Mouse (Mus musculus) cerebellum, adult 2 months (tissue): Measurements from ENCODE around the gene Spag7. TPM values are rescaled to one million over a fixed set of nuclear protein-coding genes. Genes with fewer than 3 reads are reported as not detected.

Source experiments
- DNase-seq, 2 experiments: peaks; one replicate each; pipeline ENCODE4 v3.0.0; 2021
- H3K27ac ChIP-seq: fragments of 200-500 bp; 2 replicates; pipeline ENCODE4 v1.5.1; 2012; ENCODE audit warnings: low read length, control low read depth, inconsistent platforms; ENCODE audit not compliant: insufficient read depth
- H3K27me3 ChIP-seq: fragments of 200-500 bp; 2 replicates; pipeline ENCODE4 v1.6.1; 2012; ENCODE audit warnings: inconsistent platforms, mild to moderate bottlenecking, low read length, moderate library complexity; ENCODE audit not compliant: control insufficient read depth, insufficient read depth
- H3K4me1 ChIP-seq: fragments of 200-500 bp; 2 replicates; pipeline ENCODE4 v1.6.1; 2011; ENCODE audit warnings: low read length; ENCODE audit not compliant: control insufficient read depth, insufficient read depth
- H3K4me3 ChIP-seq: fragments of 200-500 bp; replicated peaks from 2 replicates; pipeline ENCODE3; 2011; ENCODE audit warnings: mild to moderate bottlenecking, low read depth, low read length, control low read depth; ENCODE audit not compliant: insufficient read depth
- CTCF ChIP-seq: fragments of 200-500 bp; IDR thresholded peaks from 2 replicates; pipeline ENCODE4 v1.5.1; 2011; ENCODE audit warnings: low read depth, mild to moderate bottlenecking, control low read depth, low read length, moderate library complexity, borderline replicate concordance; ENCODE audit not compliant: insufficient read depth
- POLR2A ChIP-seq: fragments of 200-500 bp; IDR thresholded peaks from 2 replicates; pipeline ENCODE4 v1.6.1; 2011; ENCODE audit warnings: low read length, control low read depth, borderline replicate concordance; ENCODE audit not compliant: insufficient read depth
- WGBS: fragments of 180-500 bp; shearing (Covaris S2); methylation state at CpG from one replicate; pipeline ENCODE4 v1.1.7; 2018; 5-methylcytosine and 5-hydroxymethylcytosine counted together
- polyA plus RNA-seq: library from polyadenylated mRNA; depleted of rRNA; stranded (reverse); fragments of >200 nt; gene quantifications from 2 replicates; pipeline ENCODE4 v1.2.3, GENCODE M21; 2012; rRNA removed

Spag7 gene
- polyA plus RNA-seq, 1 experiment = 93.2 TPM

- Histone ChIP-seq H3K4me3 (no peak overlapping the region), H3K4me1 (no peaks in the 10 kb centered on the region), H3K27ac (no peak overlapping the region), H3K27me3 (no peaks in the 10 kb centered on the region)
- no peak for TF ChIP-seq CTCF
- TF ChIP-seq POLR2A = no peak
- no peak for DNase-seq
- 68% methylated on average over 2 of the region's 2 CpGs for WGBS
Measured at GRCm38 (mm10) chr11:70628431-70628830, 40.8 kb downstream of the Spag7 start.

GRCm38 (mm10) chr11:70626877-70627276 is 42.3 kb downstream of the Spag7 start:
- no peak for TF ChIP-seq CTCF
- no peak for TF ChIP-seq POLR2A
- Histone ChIP-seq H3K27ac (no peak overlapping the region), H3K4me3 (no peak overlapping the region), H3K4me1 (no peaks in the 10 kb centered on the region), H3K27me3 (no peaks in the 10 kb centered on the region)
- DNase-seq = no peak
- WGBS = 76% methylated on average over 4 of the region's 4 CpGs

- H3K27me3 ChIP-seq = no peaks in the 10 kb centered on the region
- no peaks in the 10 kb centered on the region for H3K4me1 ChIP-seq
- TF ChIP-seq CTCF = peak; percentile 64
- no peak for TF ChIP-seq POLR2A
- no peak for DNase-seq
- no peak overlapping the region for H3K4me3 ChIP-seq
- no peak overlapping the region for H3K27ac ChIP-seq
- 23% methylated on average over 4 of the region's 4 CpGs for WGBS
Measured at GRCm38 (mm10) chr11:70625473-70625872, 43.7 kb downstream of the Spag7 start.

GRCm38 (mm10) chr11:70623053-70623742 is 46.0 kb downstream of the Spag7 start:
- H3K27me3 ChIP-seq = no peaks in the 10 kb centered on the region

DNA sequence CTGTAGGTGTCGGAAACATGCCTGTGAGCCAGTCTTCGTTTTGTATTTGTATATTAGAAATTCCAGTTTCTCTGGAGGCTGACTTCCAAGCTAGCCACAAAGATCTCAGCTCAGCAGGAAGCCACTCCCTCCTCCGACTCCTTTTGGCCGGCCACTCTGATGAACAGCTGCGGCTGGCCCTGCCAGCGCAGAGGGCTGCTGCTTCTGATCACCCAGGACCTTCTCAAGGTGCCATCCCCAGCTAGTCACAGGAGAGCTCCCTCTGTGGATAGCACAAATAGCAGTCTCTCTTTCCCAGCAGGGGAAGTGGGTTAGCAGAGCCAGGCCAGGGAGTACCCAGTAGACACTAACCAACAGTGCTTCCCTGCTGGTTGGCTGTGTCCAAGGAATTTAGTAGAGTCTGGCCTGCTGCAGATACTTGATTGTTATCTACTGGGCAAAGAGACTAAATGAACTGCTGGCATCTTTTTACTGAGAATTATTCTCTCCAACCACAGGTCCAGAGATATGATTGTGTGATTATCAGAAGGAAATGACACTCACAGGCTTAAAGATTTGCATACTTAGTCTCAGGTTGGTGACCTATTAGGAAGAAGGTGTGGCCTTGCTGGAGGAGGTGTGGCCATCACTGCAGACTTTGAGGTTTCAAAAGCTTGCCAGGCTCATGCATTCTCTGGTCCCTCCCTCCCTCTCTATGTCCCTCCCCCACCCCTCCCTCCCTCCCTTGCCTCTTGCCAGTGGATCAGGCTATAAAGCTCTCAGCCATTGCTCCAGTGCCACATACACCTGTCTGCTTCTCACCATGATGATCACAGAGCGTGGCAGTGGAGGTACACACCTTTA is 47.0 kb downstream of the Spag7 start:
- WGBS = 22% methylated on average over 7 of the region's 7 CpGs
- Histone ChIP-seq H3K4me1 (no peaks in the 10 kb centered on the region), H3K27ac (no peak overlapping the region), H3K4me3 (no peak overlapping the region), H3K27me3 (no peaks in the 10 kb centered on the region)
- TF ChIP-seq POLR2A (no peak), CTCF (no peak)
- no peak for DNase-seq

More at GRCm38 (mm10) chr11:70623053-70623742, 46.0 kb downstream of the Spag7 start:
- 71% methylated on average over 10 of the region's 10 CpGs for WGBS
- TF ChIP-seq POLR2A (no peak), CTCF (no peak)
- no peak for DNase-seq
- no peak overlapping the region for H3K4me3 ChIP-seq
- no peak overlapping the region for H3K27ac ChIP-seq
- no peaks in the 10 kb centered on the region for H3K4me1 ChIP-seq

DNA sequence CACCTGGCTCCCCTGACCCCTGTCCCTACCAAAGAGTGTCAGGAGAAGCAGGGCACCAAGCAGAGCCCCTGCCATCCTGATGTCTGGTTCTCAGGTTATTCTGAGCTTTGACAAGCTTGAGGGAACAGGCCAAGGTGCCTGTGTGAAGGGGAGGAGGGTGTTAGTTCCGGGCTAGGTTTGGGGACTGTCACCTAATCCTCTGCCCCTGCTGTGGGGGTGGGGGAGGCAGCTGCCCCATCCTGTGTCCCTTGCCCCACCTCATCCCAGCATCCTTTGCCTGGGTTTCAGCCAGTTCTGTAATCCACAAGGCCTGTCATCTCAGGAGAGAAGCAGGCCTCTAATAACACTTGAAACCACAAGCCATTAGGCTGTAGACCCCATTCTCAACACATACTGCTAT is 50.1 kb downstream of the Spag7 start, which contains the start of gene Chrne:
TSS of gene Chrne (minus strand) at position 116 of the 400 bp plus-strand sequence.
- 38% methylated on average over 1 of the region's 1 CpGs for WGBS
- Histone ChIP-seq H3K27ac (no peak within 1 kb of the TSS), H3K4me3 (no peak within 1 kb of the TSS), H3K27me3 (no peaks in the 10 kb centered on the region), H3K4me1 (peaks cover 4% of the 10 kb centered on the region; the same call in 1 of the 2 replicates)
- no peak for DNase-seq
- TF ChIP-seq CTCF (no peak), POLR2A (no peak)

GRCm38 (mm10) chr11:70615516-70616093 is 53.6 kb downstream of the Spag7 start, which contains the start of gene 4930544D05Rik:
Gene 4930544D05Rik (plus strand): TSS chr11:70615848.
- 10% methylated on average over 21 of the region's 21 CpGs for WGBS
- no peaks in the 10 kb centered on the region for H3K27me3 ChIP-seq
- H3K4me1 ChIP-seq = peaks cover 4% of the 10 kb centered on the region; the same call in 1 of the 2 replicates
- TF ChIP-seq POLR2A (no peak), CTCF (no peak)
- no peak within 1 kb of the TSS for H3K27ac ChIP-seq
- DNase-seq = no peak
- peak within 1 kb of the TSS; percentile 39 for H3K4me3 ChIP-seq

DNA sequence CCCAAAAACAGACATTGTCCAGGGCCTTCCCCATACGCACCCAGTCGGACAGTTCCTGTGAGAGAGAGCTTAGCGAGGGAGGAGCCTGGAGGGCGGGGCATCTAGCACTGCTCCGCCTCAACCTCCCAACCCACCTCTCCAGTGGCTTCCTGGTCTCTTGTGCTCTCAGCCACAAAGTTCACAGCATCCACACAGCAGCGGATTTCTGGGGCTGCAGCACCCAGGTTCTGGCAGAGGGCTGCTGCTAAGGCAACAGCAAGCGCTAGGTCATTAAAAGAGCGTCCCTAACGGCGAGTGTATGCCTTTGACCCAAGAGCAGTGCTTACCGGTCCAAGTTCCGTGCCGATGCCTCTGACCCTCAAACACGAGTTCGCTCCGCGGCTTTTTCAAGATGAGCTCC is 54.1 kb downstream of the Spag7 start:
- 4% methylated on average over 17 of the region's 17 CpGs for WGBS
- Histone ChIP-seq H3K27ac (no peak overlapping the region), H3K4me1 (peaks cover 4% of the 10 kb centered on the region; the same call in 1 of the 2 replicates), H3K4me3 (peak overlapping the region; percentile 39), H3K27me3 (no peaks in the 10 kb centered on the region)
- peak in 1 of 2 experiments; percentile 28 for DNase-seq
- TF ChIP-seq POLR2A = no peak
- TF ChIP-seq CTCF = no peak

Other genes with a start within 250 kb of the Spag7 start
- 70.5 and 79.7 TPM in 2 replicates for gene Arrb2, start 236.8 kb downstream of the Spag7 start, polyA plus RNA-seq
- gene Med11, start 217.5 kb downstream of the Spag7 start, polyA plus RNA-seq = 20.4 and 20.5 TPM in 2 replicates
- gene Zmynd15, start 210.0 kb downstream of the Spag7 start, polyA plus RNA-seq = 0.21 and 0.25 TPM in 2 replicates
- gene Cxcl16, start 209.4 kb downstream of the Spag7 start, polyA plus RNA-seq = 1.8 and 2.6 TPM in 2 replicates
- gene Tm4sf5, start 164.2 kb downstream of the Spag7 start, polyA plus RNA-seq = 0.54 TPM in 2 replicates
- 0.30 TPM in 1 of 2 replicates, not detected in the other for gene Vmo1, start 154.8 kb downstream of the Spag7 start, polyA plus RNA-seq
- 0.11 TPM in 1 of 2 replicates, not detected in the other for gene Gltpd2, start 150.2 kb downstream of the Spag7 start, polyA plus RNA-seq
- gene Psmb6, start 144.0 kb downstream of the Spag7 start, polyA plus RNA-seq = 319 TPM in 2 replicates
- not detected in 2 replicates for gene Gm40193, start 136.5 kb downstream of the Spag7 start, polyA plus RNA-seq
- gene Pld2, start 129.4 kb downstream of the Spag7 start, polyA plus RNA-seq = 19.2 and 21.3 TPM in 2 replicates
- gene Mink1, start 106.5 kb downstream of the Spag7 start, polyA plus RNA-seq = 222 and 224 TPM in 2 replicates
- not detected in 2 replicates for gene 4930544D05Rik, start 53.6 kb downstream of the Spag7 start, polyA plus RNA-seq
- gene Chrne, start 50.2 kb downstream of the Spag7 start, polyA plus RNA-seq = 0.10 and 0.25 TPM in 2 replicates
- gene Gp1ba, start 30.3 kb downstream of the Spag7 start, polyA plus RNA-seq = not detected in 2 replicates
- gene Rnf167, start 22.2 kb downstream of the Spag7 start, polyA plus RNA-seq = 143 and 152 TPM in 2 replicates
- gene Slc25a11, start 21.9 kb downstream of the Spag7 start, polyA plus RNA-seq = 184 and 191 TPM in 2 replicates
- gene Pfn1, start 14.8 kb downstream of the Spag7 start, polyA plus RNA-seq = 289 and 305 TPM in 2 replicates
- gene Eno3, start 12.2 kb downstream of the Spag7 start, polyA plus RNA-seq = 35.0 and 35.9 TPM in 2 replicates
- 108 TPM in 2 replicates for gene Camta2, start 18.7 kb upstream of the Spag7 start, polyA plus RNA-seq
- gene Inca1, start 30.7 kb upstream of the Spag7 start, polyA plus RNA-seq = 4.0 and 4.6 TPM in 2 replicates
- gene Kif1c, start 31.1 kb upstream of the Spag7 start, polyA plus RNA-seq = 55.9 and 65.6 TPM in 2 replicates
- gene Zfp3, start 94.8 kb upstream of the Spag7 start, polyA plus RNA-seq = 10.4 and 11.1 TPM in 2 replicates
- gene Scimp, start 143.2 kb upstream of the Spag7 start, polyA plus RNA-seq = 0.10 TPM in 1 of 2 replicates, not detected in the other
- 35.4 and 35.9 TPM in 2 replicates for gene Rabep1, start 175.4 kb upstream of the Spag7 start, polyA plus RNA-seq